Mouse (Mus musculus) brain, adult 2 months (tissue): ENCODE data around the gene Dzip1.

ENCODE experiments used
- DNase-seq: peaks from one replicate; pipeline ENCODE4 v3.0.0; 2011; ENCODE audit warnings: low read depth, low spot score

Gene Dzip1

GRCm38 (mm10) chr14:118924673-118925615 is at the start of gene Dzip1:
Gene Dzip1, minus strand, starts transcription at chr14:118925460.
- DNase-seq, result peak; percentile 95

DNA sequence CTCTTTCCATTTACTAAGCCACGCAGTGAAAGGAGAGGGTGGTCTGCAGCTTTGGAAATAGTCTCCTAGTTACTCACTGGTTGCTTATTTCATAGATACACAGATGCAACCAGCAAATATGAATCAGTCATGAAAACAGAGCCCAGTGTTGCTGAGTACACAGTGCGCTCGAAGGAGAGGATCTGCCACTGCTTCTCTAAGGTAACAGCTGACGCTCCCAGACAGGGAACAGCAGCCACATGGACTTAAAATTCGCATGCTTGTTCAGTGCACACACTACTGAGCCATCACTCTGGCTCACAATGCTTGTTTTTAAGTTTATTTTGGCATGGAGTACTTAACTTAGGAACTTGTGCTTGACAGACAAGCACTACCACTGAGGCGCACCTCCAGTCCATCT is 47.0 kb upstream of the Dzip1 start:
- DNase-seq, result peak; percentile 29

GRCm38 (mm10) chr14:118967646-118968045 is 42.4 kb upstream of the Dzip1 start:
- DNase-seq, result no peak

DNA sequence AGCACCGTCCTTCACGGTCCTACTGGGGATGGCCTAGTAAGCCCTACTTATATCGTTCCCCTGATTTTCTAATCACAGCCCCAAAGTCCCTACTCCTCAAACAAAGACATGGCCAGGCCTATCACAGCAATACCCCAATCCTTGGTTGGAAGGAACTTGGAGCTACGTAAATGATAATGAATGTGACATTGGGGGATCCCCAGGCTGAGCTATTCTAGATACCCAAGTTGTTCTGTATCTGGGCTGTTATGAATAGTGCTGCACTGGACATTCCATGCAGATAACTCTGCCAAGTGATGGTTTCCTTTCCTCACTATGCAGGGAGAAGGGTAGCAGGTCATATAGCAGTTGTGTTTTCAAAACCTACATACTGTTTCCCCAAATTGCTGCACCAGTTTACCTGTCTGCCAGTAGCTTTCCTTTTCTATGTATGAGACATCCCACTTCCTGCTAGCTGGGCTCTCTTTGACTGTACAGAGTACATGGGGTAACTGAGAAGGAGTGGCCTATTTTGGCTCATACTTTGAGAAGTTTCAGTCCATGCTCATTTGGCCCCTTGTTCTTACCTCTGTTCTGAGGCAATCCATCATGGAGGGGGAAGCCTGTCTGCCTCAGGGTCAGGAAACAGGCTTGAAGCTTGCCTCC is 40.2 kb upstream of the Dzip1 start:
- no peak for DNase-seq

DNA sequence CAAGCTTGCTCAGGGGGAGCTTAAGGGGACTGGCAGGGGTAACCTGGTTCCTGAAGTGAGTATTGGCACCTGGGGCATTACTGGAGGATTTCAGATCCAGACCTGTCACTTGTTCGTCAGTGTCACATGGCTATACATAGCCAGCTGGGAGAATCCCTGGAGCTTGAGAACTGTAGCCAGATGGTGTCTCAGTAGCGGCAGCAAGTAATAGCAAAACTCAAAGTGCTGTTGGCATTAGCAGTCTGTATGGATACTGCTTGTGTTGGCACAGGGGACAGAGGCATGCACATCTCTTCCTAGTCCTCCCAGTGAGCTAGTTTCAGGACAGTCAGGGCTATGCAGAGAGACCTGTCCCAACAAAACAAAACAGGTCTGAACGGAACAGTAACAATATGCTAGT is 32.8 kb upstream of the Dzip1 start:
- peak; percentile 55 for DNase-seq

GRCm38 (mm10) chr14:118951912-118952583 is 26.8 kb upstream of the Dzip1 start:
- peak; percentile 60 for DNase-seq

GRCm38 (mm10) chr14:118948841-118949240 is 23.6 kb upstream of the Dzip1 start:
- no peak for DNase-seq

DNA sequence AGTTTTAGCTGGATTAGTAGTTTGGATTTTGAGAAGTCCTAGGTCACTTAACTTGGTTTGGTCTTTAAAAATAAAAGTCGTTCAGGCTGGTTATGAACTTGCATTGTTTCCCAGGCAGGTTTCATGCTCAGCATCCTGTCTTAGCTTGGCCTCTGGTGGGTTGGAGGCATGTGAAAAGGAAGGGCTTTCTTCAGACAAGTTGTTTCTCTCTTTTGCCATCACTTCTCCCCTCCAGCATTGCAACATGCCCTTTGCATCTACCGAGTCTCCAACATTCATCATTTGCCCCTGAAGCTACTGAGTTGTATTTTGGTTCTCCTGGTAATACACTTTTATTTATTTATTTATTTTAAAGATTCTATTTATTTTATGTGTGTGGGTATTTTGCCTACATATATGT is 19.4 kb upstream of the Dzip1 start:
- DNase-seq, result no peak

DNA sequence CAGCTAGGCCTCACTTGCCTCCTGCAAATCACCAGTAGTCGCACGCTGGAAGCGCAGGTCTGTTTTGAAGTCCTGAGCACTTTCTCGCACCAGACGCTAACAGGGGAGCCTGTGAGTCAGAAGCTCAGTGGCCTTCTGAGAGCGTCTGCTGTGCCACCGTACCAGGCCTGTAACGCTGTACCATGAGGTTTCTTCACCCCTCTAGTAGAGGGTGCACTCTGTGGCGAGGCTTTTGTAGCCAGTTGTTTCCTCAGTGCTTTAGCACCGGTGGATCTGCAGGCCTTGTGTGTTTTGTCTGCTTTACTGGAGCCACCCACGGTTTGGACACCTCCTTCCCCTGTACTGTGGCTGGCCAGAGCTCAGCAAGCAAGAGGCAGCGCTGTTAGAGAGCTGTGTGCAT is 16.8 kb upstream of the Dzip1 start:
- DNase-seq, result peak; percentile 59

DNA sequence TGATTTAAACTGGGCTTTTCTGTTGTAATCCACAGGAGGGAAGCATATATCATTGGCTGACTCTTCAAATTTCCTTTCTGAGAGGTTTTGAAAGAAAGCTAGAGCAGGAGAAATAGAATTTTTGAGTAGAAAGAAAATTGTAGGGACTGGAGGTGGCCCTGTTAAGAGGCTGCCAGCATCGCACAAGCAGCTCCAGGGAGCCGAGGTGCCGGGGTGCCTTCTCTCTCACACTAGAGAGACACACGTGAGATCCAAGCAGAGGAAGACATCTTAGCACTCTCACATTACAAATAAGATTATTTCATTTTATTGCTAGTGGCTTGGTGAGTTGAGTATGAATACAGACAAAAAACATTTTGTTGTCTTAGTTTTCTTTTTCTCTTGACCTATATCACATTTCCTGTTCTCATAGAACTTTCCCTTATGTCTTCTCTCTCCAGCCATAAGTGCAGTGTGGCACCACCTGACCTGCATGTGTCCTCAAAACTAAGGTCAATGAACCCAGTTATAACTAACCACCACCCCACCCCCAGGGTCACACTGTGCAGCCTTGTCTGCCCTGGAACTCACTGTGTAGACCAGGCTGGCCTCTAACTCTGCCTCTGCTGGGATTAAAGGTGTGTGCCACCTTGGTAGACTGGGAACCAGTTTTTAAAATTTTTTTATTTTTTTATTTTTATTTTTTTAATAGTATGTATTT is 15.7 kb upstream of the Dzip1 start:
- DNase-seq, result no peak

DNA sequence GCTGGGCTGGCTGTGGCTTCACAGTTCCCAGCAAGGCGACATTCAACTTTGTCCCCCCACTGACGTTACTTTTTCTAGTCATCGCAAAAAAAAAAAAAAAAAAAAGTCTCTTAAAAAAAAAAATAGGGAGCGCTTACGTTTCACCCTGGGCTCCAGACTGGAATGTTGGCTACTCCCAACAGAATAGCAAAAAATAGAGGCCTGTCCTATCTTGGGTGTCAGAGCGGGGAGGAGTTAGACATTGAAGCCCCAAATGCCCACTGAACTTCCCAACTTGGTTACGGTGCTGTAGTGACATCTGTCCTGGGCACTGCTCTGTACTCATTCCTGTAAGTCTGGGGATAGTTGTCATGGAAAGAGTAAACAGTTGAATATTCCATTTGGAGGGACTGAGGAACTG is 13.3 kb upstream of the Dzip1 start:
- DNase-seq, result peak; percentile 26

- peak; percentile 99 for DNase-seq
These were observed 12.6 kb upstream of the Dzip1 start, which contains the start of gene Dnajc3 for GRCm38 (mm10) chr14:118937533-118938492. Gene Dnajc3, plus strand, starts transcription at chr14:118937976.

DNA sequence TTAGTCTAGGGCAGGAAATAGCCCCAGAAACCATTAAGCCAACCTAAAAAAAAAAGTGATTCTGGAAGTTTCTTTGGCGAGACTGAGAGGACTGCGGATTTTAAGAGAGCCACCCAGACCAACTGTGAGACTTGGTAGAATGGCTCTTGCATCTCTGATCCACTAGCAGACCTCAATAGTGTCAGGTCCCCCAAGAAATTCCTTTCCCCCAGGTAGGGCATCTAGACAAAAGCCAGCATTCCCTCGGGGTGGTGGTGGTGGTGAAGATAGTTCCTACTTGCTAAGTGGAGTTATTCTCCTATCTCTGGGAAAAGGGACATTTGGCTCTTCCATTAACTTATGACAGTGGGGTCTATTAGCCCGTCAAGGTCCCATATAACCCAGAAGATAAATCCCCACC is 11.7 kb upstream of the Dzip1 start:
- no peak for DNase-seq

DNA sequence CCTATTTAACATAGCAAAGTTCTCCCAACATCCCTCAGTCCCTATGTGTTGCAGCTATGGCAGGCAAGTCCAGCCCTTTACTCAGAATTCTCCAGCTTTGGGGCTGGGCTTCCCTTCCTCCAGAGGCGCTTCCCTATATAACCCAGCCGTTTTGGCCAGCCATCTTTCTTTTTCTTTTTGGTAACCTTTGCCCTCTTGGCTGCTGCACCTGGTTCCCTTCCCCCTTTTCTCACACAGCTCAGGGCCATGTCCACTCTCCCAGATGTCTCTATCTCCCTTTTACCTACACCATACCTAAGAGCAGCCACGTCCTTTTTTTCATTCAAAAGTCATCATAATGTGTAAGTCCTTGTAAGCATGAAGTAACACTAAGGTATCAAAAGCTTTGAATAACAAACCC is 11.0 kb upstream of the Dzip1 start:
- no peak for DNase-seq

DNA sequence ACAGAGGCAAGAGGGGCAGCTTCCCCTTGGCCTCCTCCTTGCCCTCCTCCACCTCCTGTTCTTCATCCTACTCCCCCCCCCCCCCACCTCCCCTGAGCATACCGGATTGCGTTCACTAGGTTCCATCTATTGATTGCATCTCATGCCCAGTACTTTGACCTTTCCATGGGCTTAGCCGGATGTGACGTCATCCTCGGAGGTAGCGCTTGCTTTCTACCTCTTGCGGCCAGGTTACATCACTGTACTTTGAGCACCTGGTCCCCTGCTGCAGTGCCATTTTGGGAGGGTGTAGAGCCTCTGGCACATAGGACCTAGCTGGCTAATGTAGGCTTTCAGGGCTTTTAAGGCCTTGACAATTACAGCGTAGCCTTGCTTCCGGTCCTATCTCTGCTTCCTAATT is 9.4 kb upstream of the Dzip1 start:
- DNase-seq, result no peak

GRCm38 (mm10) chr14:118932956-118933355 is 7.7 kb upstream of the Dzip1 start:
- DNase-seq, result no peak

- no peak for DNase-seq
These were observed 5.9 kb upstream of the Dzip1 start for GRCm38 (mm10) chr14:118931181-118931580.

GRCm38 (mm10) chr14:118930777-118931176 is 5.5 kb upstream of the Dzip1 start:
- DNase-seq, result no peak

- DNase-seq, result no peak
These were observed 4.5 kb upstream of the Dzip1 start for GRCm38 (mm10) chr14:118929779-118930178.

- no peak for DNase-seq
These were observed 3.3 kb upstream of the Dzip1 start for GRCm38 (mm10) chr14:118928565-118928964.
